Mouse (Mus musculus) layer of hippocampus, adult 9-10 months (tissue): ENCODE measurements around the gene Senp6.
A peak's percentile ranks its signal among the peaks of the same experiment; 100 is the strongest.
"Not testable (repeated sequence)": the region's sequence is repeated elsewhere in the genome, so short reads cannot be mapped to it uniquely, and the experiment has no call there.

ENCODE experiments used
- DNase-seq: peaks from one replicate; pipeline ENCODE4 v3.0.0; 2022; ENCODE audit warnings: low spot score

Gene Senp6

GRCm38 (mm10) chr9:80066367-80067220, at the start of gene Senp6:
Gene Senp6 (plus strand): TSS chr9:80066903.
- no peak for DNase-seq

DNA sequence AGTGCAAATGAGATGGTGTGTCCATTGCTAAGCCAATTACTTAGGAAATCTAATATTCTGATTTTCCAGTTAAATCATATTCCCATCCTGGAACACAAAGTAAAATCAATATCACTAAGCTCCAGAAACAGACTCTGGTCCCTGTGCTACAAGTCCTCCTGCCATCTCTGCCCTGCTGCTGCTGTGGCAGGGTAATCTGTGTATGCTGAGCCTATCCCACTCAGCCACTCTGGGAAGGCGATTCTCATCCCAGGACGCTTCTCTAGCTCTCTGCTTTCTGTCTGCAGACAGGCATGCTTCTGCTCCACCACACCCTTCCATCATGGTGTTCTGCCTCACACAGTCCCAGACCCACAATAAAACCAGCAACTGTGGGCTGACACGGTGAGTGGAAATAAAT, 46.3 kb upstream of the Senp6 start:
- DNase-seq, result no peak

- DNase-seq, result no peak
Measured at GRCm38 (mm10) chr9:80021648-80022047, 45.1 kb upstream of the Senp6 start.

GRCm38 (mm10) chr9:80022821-80023220, 43.9 kb upstream of the Senp6 start:
- no peak for DNase-seq

DNA sequence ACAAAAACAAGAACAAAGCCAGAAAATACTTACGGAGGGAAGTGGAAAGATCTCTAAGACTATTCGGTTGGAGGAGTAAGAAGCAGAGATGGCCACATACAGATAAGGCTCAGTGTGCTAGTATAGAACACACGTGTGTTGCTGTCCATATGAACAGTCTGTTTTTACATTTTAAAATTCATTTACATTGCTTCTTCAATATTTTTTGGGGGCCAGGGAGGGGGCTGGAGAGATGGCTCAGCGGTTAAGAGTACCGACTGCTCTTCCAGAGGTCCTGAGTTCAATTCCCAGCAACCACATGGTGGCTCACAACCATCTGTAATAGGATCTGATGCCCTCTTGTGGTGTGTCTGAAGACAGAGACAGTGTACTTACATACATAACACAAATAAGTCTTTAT, 41.4 kb upstream of the Senp6 start:
- not testable (repeated sequence) for DNase-seq

- DNase-seq, result peak; percentile 71
Measured at GRCm38 (mm10) chr9:80026017-80026416, 40.7 kb upstream of the Senp6 start.

GRCm38 (mm10) chr9:80026581-80027021, 40.1 kb upstream of the Senp6 start:
- no peak for DNase-seq

DNA sequence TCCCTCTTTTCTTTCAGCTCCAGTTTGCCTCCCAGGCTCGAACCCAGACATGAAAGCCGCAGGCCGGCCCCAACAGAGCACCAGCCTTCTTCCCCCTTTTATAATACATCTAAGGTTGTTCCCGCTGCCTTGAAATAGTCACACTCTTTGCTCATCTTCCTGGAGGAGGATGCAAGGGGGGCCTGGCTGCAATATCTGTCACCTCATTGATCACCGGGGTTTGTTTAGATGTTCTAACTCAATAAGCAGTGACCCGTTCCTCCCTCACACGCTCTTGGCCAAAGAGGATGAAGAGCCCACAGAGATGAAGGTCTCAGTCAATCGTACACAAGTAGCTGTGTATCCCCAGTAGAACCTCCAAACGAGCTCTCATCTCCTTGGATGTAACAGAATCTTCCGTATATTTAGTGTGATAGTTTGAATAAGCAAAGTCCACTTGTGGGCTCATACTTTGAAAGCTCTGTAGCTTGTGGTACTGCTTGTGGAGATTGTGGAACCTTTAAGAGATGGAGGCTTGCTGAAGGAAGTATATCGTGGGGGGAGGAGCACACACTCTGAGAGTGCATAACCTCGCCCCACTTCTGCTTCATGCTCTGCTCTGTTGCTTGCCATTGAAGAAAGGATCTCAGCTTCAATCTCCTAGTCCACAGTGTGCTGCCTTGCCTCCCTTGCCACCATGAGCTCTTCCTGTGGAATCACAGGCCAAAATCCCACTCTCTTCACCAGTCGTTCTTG, 29.3 kb upstream of the Senp6 start:
- DNase-seq, result no peak

DNA sequence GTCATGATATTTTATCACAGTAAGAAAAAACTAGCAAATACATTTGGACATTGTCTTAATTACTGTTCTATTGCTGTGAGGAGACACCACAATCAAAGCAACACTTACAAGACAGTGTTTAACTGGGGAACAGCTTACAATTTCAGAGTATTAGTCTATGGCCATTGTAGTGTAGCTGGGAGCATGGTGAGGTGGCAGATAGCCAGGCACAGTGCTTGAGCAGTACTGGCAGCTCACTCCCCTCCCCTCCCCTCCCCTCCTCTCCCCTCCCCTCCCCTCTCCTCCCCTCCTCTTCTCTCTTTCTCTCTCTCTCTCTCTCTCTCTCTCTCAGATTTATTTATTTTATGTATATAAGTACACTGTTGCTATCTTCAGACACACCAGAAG, 28.7 kb upstream of the Senp6 start:
- no peak for DNase-seq

DNA sequence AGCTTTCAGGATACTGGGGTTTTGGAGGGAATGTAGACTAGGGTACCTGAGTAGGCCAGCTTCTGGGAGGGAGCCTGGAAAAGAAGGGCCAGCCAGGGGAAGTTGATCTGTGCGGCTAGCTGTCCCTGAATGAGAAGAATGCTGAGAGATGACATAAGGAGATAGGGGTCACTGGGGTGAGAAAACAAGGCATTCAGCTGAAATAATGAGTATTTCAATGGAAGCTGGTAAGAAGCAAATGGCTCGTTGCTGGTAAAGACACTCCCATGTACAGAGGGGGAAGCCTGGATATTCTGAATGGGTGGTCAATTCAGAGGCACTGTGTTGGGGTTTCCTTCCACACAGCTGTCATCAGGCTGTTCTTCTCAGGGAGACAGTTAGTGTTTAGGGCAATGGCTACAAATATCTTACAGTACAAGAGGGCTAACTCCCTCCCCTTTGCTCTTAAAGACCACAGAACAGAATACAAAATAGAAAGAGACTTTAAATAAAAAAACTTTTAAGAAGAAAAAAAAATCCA, 27.3 kb upstream of the Senp6 start:
- DNase-seq, result no peak

DNA sequence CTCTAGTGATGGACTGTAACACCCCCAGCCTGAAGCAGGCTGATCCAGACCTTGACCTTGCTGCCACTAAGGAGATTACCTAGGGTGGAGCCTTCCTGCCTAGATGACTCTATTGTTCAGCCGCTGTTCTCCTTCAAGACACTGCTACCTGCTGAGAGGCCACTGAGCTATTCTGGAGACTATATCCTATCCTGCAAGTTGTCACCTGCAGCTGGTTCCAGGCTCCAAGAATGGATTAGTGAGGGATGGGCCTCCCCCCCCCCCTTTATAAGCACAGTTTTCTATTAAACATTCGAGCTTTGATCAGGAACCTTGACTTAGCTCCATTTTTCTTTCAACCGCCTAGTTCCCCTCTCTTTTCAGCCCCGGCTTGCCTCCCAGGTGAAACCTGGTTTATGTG, 22.4 kb upstream of the Senp6 start:
- DNase-seq, result not testable (repeated sequence)

GRCm38 (mm10) chr9:80049271-80049670, 17.4 kb upstream of the Senp6 start:
- DNase-seq, result not testable (repeated sequence)

DNA sequence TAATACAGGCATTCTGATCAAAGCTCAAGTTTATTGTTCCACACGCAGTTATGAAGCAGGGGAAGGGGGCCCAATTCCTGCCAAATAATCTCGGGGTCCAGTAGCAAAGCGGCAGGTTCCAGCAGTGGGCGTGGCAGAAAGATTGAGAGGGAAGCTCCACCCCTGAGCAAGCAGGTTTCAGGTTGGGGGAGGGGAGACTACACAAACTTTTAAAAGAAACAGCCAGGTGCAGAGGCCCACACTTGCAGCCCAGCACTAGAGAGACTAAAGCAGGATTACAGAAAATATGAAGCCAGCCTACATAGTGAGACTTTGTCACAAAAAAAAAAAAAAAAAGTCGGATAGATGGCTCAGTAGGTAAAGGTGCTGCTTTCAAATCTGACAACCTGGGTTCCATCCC, 13.8 kb upstream of the Senp6 start:
- DNase-seq, result no peak

DNA sequence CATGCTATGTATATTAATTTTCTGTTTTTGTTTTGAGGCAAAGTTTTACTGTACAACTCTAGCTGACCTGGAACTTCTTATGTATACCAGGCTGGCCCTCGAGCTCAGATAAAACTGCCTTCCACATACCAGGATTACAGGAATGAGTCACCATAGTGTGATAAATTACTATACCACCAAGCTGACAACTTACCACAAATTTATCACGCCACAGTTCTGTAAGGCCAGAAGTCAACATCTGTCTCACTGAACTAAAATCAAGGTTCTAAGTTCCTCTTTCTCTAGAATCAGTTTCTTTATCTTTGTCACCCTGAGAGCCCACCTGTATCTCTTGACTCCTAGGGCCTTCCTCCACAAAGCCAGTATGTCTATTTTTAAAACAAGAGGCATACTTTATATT, 9.0 kb upstream of the Senp6 start:
- no peak for DNase-seq

DNA sequence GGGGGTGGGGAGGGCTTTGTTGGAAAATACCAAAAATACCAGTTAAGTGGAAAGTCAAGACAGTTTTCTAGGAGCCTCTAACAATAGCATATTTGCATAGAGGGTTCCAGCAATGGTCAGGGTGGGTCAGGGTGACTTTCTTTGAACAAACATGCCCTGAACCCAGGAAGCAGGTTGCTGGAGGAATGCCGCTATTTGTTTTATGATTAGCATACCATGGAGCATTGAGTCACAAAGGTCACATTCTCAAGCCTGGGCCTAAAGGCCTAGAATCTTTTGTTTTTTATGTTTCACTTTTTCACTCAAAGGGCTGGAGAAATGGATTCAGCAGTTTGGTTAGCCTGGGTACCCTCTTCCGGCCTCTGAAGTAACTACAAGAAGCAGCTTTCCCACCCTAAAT, 1.2 kb upstream of the Senp6 start:
- not testable (repeated sequence) for DNase-seq

GRCm38 (mm10) chr9:80067221-80068027, 721 bp downstream of the Senp6 start:
- peak; percentile 26 for DNase-seq

DNA sequence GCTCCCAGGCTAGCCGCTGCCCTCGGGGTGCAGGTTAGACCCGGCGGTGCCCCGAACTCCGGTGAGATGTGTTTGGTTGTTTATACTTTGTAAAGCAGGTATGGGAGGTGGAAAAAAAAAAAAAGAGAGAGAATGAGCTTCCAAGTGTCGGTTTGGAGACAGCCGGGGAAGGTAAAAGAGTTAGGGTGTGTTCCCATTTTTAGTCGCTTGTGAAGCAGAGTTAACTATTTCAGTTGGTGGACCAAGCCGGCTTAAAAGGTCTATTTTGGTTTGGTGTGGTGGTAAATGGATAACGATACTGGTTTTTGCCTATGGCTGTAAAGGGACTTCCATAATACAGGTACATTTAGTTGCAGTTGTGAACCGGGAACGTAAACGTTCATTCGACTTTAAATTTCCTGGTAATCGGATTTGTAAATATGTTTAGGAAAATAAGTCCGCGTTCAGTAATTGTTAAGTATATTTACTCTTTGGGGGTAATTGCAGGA, 1.4 kb downstream of the Senp6 start:
- DNase-seq, result no peak

DNA sequence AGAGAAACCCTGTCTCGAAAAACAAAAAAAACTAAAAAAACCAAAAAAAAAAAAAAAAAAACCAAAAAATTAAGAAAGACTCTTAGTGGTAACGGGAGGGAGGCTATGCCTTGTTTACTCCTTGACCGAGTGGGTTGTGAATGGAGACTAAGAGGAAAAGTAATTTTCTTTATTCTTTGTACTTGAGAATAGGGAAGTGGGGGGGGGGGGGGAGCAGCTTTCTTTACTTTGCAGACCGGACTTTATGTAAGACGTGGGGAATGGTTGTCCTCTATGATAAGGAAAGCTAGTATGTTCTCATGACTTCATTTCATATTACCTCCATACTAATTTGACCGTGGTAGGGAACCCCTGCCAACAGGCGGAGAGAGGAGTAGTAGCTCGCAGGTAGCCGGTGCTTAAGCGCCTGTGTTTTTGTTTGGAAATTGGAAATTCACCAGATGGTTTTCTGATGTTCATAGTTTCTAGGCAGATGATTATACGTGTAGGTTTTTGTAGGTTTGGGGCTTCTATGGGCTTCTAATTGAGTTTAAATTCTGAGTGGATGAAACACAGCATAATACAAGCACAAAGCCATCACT, 2.1 kb downstream of the Senp6 start:
- DNase-seq, result no peak

- no peak for DNase-seq
Measured at GRCm38 (mm10) chr9:80070026-80070425, 3.3 kb downstream of the Senp6 start.

DNA sequence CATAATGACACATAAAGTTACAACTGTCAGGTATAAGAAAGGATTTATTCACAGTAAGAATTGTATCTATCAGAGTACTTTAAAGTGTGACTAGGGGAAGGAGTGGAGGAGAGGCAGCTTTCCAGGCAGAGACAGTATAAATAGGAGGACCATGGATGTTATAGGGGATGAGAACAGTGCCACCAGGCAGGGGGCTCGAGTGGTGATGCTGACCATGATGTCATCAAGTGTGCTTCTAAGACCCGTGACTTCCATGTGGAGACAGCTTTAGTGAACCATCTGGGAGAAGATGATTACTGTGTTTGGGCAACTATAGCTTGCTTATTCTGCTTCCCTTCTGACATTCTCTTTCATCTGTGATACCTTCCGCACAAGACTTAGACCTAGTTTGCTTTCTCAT, 4.9 kb downstream of the Senp6 start:
- no peak for DNase-seq

DNA sequence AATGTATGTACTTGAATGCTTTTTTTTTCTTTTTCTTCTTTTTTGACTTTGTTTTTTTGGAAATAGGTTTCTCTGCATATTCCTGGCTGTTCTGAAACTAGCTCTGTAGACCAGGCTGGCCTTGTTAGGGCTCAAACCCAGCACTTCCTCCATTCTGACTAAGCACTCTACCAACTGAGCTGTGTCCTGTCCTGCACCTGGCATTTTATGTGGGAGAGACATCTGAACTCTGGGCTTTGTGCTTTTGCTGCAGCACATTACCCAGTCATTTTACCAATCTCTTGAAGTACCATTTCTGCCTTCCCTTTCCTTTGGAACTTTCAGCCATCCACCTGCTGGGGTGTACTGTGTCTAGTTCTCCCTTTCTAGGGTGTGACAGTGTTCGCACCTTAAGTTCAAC, 7.4 kb downstream of the Senp6 start:
- DNase-seq, result no peak

- DNase-seq, result no peak
Measured at GRCm38 (mm10) chr9:80074949-80075348, 8.2 kb downstream of the Senp6 start.
